Mouse (Mus musculus) embryonic facial prominence, embryonic 15.5 days (tissue): Measurements from ENCODE around the gene Dicer1. TPM values are rescaled to one million over a fixed set of nuclear protein-coding genes. Genes with fewer than 3 reads are reported as not detected.

Experiments used
- ATAC-seq: fragments of 200-750 bp; cut with Nextera tagmentation; 2 replicates; pipeline ENCODE4 v1.8.0; 2017; ENCODE audit warnings: low read depth, moderate TSS enrichment; ENCODE audit not compliant: insufficient number of reproducible peaks, low FRiP score, low TSS enrichment
- H3K27ac ChIP-seq: fragments of 300-500 bp; sonication (generic); replicated peaks from 2 replicates; pipeline ENCODE4 v1.5.1; 2015; ENCODE audit warnings: mild to moderate bottlenecking, inconsistent platforms
- H3K27me3 ChIP-seq: fragments of 300-500 bp; sonication (generic); 2 replicates; pipeline ENCODE4 v1.6.1; 2015; ENCODE audit warnings: inconsistent platforms
- H3K36me3 ChIP-seq: fragments of 300-500 bp; sonication (generic); 2 replicates; pipeline ENCODE4 v1.6.1; 2015; ENCODE audit warnings: mild to moderate bottlenecking, inconsistent platforms
- H3K4me1 ChIP-seq: fragments of 300-500 bp; sonication (generic); 2 replicates; pipeline ENCODE4 v1.6.1; 2015; ENCODE audit warnings: inconsistent platforms
- H3K4me2 ChIP-seq: fragments of 300-500 bp; sonication (generic); replicated peaks from 2 replicates; pipeline ENCODE4 v1.6.1; 2015; ENCODE audit warnings: mild to moderate bottlenecking, inconsistent platforms
- H3K4me3 ChIP-seq: fragments of 300-500 bp; sonication (generic); replicated peaks from 2 replicates; pipeline ENCODE4 v1.5.1; 2015; ENCODE audit warnings: mild to moderate bottlenecking, inconsistent platforms
- H3K9ac ChIP-seq: fragments of 300-500 bp; sonication (generic); 2 replicates; pipeline ENCODE4 v1.6.1; 2015; ENCODE audit warnings: inconsistent platforms
- H3K9me3 ChIP-seq: fragments of 300-500 bp; sonication (generic); replicated peaks from 2 replicates; pipeline ENCODE4 v1.6.1; 2016; ENCODE audit warnings: inconsistent platforms
- WGBS: fragments of 180-500 bp; shearing (Covaris S2); methylation state at CpG from one replicate; pipeline ENCODE4 v1.1.7; 2015; 5-methylcytosine and 5-hydroxymethylcytosine counted together
- polyA plus RNA-seq: library from polyadenylated mRNA; unstranded; fragments of >200 nt; fragmentation: Nextera tagmentation; extraction: Ambion mirVana; gene quantifications from 2 replicates; pipeline ENCODE4 v1.2.1, GENCODE M21; 2015

Gene Dicer1
- polyA plus RNA-seq, 1 experiment from 2014 or later: 32.8 TPM

DNA sequence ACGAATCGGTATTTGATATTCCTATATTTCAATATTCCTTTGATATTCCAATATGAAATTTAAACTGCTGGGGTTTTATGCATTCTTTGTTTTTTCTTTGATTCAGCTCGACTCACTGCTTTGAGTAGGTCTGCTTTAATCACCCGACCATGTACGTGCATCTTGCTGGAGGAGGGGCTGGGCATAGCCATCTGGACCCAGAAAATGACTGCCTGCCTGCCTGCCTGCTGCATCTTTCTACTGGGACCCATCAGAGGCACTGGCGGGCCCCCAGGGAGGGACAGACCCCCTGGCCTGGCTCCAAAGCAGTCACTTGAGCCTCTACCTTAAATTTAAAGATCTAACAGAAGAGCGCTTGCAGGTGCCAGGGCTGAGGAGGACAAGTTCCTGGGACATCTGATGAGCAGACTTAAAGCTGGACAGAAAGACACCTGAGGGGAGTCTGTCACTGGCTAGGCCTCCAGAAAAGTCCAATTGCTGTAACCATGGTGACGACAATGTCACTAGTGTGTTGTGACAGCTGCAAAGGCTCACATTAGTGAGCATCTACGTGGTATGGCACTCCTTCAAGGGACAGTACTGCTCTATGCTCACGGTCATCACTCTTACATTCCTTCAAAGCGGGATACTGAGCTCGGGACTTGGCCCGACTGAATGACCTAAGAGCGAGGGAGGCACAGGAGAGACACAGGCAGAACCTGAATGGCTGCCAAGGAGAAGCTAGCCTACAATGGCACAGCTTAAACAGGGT is 101.1 kb downstream of the Dicer1 start:
- Histone ChIP-seq H3K9ac (no peak overlapping the region), H3K4me2 (no peak overlapping the region), H3K4me1 (peaks cover 9% of the 10 kb centered on the region; the same call in 1 of the 2 replicates), H3K9me3 (no peaks in the 10 kb centered on the region), H3K36me3 (no peaks in the 10 kb centered on the region), H3K27ac (no peak overlapping the region), H3K4me3 (no peak overlapping the region), H3K27me3 (no peaks in the 10 kb centered on the region)
- ATAC-seq: no peak
- 54% methylated on average over 14 of the region's 14 CpGs for WGBS

DNA sequence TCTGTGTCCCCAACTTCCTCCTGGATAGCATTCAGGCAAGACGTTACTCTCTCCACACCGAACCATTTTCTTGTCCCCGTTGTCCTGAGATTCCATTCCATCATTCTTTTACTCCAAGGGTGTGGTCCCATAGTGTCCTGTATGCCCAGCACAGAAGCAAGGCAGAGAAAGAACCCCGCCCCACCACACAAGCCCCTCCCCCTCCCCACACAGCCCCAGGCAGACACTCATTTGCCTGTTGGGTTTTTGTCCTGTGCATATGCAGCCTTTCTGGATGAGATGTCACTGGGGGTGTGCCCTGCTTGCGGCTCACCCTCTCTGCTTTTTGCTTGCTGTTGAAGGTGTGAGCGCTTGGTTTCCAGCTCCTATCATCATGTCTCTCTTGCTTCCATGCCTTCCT is 103.4 kb downstream of the Dicer1 start:
- Histone ChIP-seq H3K9me3 (no peaks in the 10 kb centered on the region), H3K36me3 (no peaks in the 10 kb centered on the region), H3K27me3 (no peaks in the 10 kb centered on the region), H3K9ac (no peak overlapping the region), H3K27ac (no peak overlapping the region), H3K4me1 (peaks cover 9% of the 10 kb centered on the region; the same call in 1 of the 2 replicates), H3K4me2 (no peak overlapping the region), H3K4me3 (no peak overlapping the region)
- no peak for ATAC-seq
- 82% methylated on average over 6 of the region's 6 CpGs for WGBS

DNA sequence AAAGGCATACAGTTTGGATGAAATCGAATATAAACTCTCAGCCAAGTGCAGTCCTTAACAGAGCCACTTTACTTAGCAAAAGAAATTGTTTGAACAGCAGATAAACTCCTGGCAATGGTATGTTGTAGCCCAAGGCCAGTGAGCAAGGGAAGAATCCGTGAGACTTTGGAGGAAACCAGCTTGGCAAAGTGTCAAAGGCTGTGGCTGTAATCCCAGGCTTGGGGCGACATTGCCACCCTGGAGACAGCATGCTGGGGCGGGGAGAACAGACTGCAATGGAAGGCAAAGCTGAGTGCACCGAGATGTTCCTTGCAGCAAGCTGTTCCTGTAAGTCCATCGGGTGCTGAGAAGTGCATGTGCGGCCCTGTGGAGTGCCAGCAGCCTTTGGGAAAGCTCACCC is 109.4 kb downstream of the Dicer1 start:
- H3K9me3 ChIP-seq: no peaks in the 10 kb centered on the region
- H3K36me3 ChIP-seq: no peaks in the 10 kb centered on the region
- WGBS: 33% methylated on average over 7 of the region's 7 CpGs
- H3K4me1 ChIP-seq: peaks cover 11% of the 10 kb centered on the region; the same call in 1 of the 2 replicates
- H3K4me3 ChIP-seq: no peak overlapping the region
- H3K27ac ChIP-seq: no peak overlapping the region; the same call in 1 of the 2 replicates
- ATAC-seq: no peak
- H3K4me2 ChIP-seq: no peak overlapping the region
- no peak overlapping the region for H3K9ac ChIP-seq
- H3K27me3 ChIP-seq: 0 out of 2 replicates have a peak, but pooled peaks cover 3% of the 10 kb centered on the region

DNA sequence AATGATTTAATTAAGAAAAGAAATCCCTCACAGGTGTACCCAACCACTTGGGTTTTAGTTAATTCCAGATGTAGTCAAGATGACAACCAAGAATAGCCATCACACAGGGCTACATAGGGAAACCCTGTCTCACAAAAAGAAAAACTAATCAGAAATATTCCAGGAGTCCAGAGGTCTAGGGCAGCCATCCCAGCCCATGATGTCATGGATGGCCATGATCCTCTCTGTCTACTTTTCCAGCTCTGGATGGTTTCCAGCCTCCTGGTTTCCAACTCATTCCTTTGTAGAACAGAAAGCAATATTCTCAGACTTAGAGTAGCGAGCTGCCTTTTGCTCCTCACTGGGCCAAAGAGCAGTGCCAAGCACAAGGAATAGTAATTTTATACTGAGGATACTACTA is 110.8 kb downstream of the Dicer1 start:
- ATAC-seq: no peak
- Histone ChIP-seq H3K27me3 (0 out of 2 replicates have a peak, but pooled peaks cover 6% of the 10 kb centered on the region), H3K9me3 (no peaks in the 10 kb centered on the region)

DNA sequence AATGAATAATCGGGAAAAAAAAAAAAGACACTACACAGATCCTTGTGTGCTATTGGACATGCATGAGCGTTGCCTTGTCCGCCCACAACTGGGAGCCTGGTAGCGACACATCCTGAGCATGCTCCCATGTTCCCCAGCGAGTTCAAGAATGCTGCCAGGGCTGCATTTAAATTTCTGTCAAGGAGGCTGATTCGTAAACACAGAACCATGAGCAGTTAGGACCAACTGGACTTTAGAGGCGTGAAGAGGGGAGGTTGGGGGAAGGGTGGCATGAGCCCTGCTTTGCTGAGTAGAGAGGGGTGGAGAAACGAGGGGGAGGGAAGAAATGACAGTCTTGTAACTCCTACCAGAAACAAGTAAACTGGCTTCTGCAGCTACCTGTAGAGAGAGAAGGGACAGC is 113.6 kb downstream of the Dicer1 start:
- H3K4me3 ChIP-seq: no peak overlapping the region
- no peak overlapping the region for H3K4me2 ChIP-seq
- WGBS: 45% methylated on average over 8 of the region's 8 CpGs
- no peaks in the 10 kb centered on the region for H3K9me3 ChIP-seq
- no peak overlapping the region for H3K9ac ChIP-seq
- peaks cover 34% of the 10 kb centered on the region for H3K4me1 ChIP-seq
- H3K36me3 ChIP-seq: no peaks in the 10 kb centered on the region
- no peak for ATAC-seq
- H3K27me3 ChIP-seq: peaks cover 11% of the 10 kb centered on the region; the same call in 1 of the 2 replicates
- no peak overlapping the region for H3K27ac ChIP-seq

More for the DNA sequence above, 110.8 kb downstream of the Dicer1 start:
- no peak overlapping the region for H3K9ac ChIP-seq
- whole genome bisulfite sequencing: 78% methylated on average over 1 of the region's 1 CpGs
- H3K27ac ChIP-seq: no peak overlapping the region
- no peak overlapping the region for H3K4me2 ChIP-seq
- H3K4me3 ChIP-seq: no peak overlapping the region
- no peaks in the 10 kb centered on the region for H3K36me3 ChIP-seq
- H3K4me1 ChIP-seq: peaks cover 23% of the 10 kb centered on the region

Other genes with a start within 250 kb of the Dicer1 start
- 3.4 and 4.1 TPM in 2 replicates for gene Clmn, start 113.1 kb upstream of the Dicer1 start, polyA plus RNA-seq